Mouse (Mus musculus) forebrain, embryonic 15.5 days (tissue): ENCODE results near the gene Pawr. TPM values are rescaled to one million over a fixed set of nuclear protein-coding genes. Genes with fewer than 3 reads are reported as not detected.
"Not testable (repeated sequence)": the region's sequence is repeated elsewhere in the genome, so short reads cannot be mapped to it uniquely, and the experiment has no call there.

ENCODE experiments used
- ATAC-seq: fragments of 200-750 bp; cut with Nextera tagmentation; replicated peaks from 2 replicates; pipeline ENCODE4 v1.8.0; 2017; ENCODE audit warnings: mild to moderate bottlenecking, moderate TSS enrichment, moderate library complexity
- H3K27ac ChIP-seq: fragments of 300-500 bp; sonication (generic); replicated peaks from 2 replicates; pipeline ENCODE4 v1.5.1; 2015; ENCODE audit warnings: mild to moderate bottlenecking, inconsistent platforms
- H3K27me3 ChIP-seq: fragments of 300-500 bp; sonication (generic); 2 replicates; pipeline ENCODE4 v1.6.1; 2015; ENCODE audit warnings: inconsistent platforms
- H3K36me3 ChIP-seq: fragments of 300-500 bp; sonication (generic); 2 replicates; pipeline ENCODE4 v1.6.1; 2015; ENCODE audit warnings: mild to moderate bottlenecking, inconsistent platforms
- H3K4me1 ChIP-seq: fragments of 300-500 bp; sonication (generic); 2 replicates; pipeline ENCODE4 v1.6.1; 2015; ENCODE audit warnings: inconsistent platforms
- H3K4me2 ChIP-seq: fragments of 300-500 bp; sonication (generic); replicated peaks from 2 replicates; pipeline ENCODE4 v1.6.1; 2015; ENCODE audit warnings: mild to moderate bottlenecking, inconsistent platforms
- H3K4me3 ChIP-seq: fragments of 300-500 bp; sonication (generic); 2 replicates; pipeline ENCODE4 v1.5.1; 2015; ENCODE audit warnings: mild to moderate bottlenecking, inconsistent platforms
- H3K9ac ChIP-seq: fragments of 300-500 bp; sonication (generic); replicated peaks from 2 replicates; pipeline ENCODE4 v1.6.1; 2015; ENCODE audit warnings: mild to moderate bottlenecking, inconsistent platforms
- H3K9me3 ChIP-seq: fragments of 300-500 bp; sonication (generic); 2 replicates; pipeline ENCODE4 v1.6.1; 2016; ENCODE audit warnings: inconsistent platforms
- WGBS: fragments of 180-500 bp; shearing (Covaris S2); methylation state at CpG from one replicate; pipeline ENCODE4 v1.1.7; 2015; ENCODE audit warnings: mixed read lengths; 5-methylcytosine and 5-hydroxymethylcytosine counted together
- polyA plus RNA-seq: library from polyadenylated mRNA; unstranded; fragments of >200 nt; fragmentation: Nextera tagmentation; extraction: Ambion mirVana; gene quantifications from 2 replicates; pipeline ENCODE4 v1.2.1, GENCODE M21; 2015

The Pawr gene
- polyA plus RNA-seq, 1 experiment from 2014 or later, result 2.8 TPM

DNA sequence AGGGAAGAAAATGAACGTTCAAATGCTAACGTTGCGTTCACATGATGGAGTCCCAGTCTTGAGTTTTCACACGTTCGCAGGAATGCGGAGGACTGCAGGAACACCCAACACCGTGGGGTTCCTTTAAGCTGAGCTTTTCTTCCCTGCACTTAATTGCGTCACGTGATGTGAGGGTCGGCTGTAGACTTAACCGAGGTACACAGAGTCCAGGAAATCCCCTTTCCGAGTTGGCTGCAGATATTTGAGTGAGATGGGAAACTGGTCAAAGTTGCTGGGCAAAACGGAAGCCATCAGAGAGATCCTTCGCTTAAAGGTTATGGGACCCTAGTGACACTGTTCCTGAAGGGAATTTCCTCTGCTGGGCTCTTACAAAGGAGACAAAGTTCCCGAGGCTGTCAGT lies 102.1 kb downstream of the Pawr start:
- no peaks in the 10 kb centered on the region for H3K9me3 ChIP-seq
- H3K27ac ChIP-seq, result no peak overlapping the region
- H3K27me3 ChIP-seq, result no peaks in the 10 kb centered on the region
- H3K4me2 ChIP-seq, result peak overlapping the region; percentile 10; the same call in 1 of the 2 replicates
- no peak overlapping the region for H3K9ac ChIP-seq
- 8% methylated on average over 15 of the region's 15 CpGs for WGBS
- 0 out of 2 replicates have a peak, but pooled peaks have one; percentile 46 for ATAC-seq
- no peaks in the 10 kb centered on the region for H3K36me3 ChIP-seq
- no peak overlapping the region for H3K4me3 ChIP-seq
- peaks cover 9% of the 10 kb centered on the region; the same call in 1 of the 2 replicates for H3K4me1 ChIP-seq

DNA sequence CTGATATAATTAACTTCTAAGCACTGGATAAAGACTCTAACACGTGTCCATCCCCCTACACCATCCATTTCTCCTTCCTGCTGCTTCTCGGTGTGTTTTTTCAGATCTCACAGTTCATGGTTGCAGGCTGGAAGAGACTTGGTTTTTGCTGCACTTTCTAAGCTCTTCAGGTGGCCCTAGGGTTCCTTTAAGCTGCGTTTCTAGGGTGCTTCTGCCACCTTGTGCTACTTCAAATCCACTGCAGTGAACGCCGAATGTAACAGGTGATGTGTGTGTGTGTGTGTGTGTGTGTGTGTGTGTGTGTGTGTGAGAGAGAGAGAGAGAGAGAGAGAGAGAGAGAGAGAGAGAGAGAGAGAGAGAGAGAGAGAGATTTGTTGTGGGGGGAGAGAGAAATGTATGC lies 103.7 kb downstream of the Pawr start:
- Histone ChIP-seq H3K36me3 (no peaks in the 10 kb centered on the region), H3K4me2 (no peak overlapping the region), H3K27ac (no peak overlapping the region), H3K9ac (no peak overlapping the region), H3K4me1 (peaks cover 9% of the 10 kb centered on the region; the same call in 1 of the 2 replicates), H3K9me3 (no peaks in the 10 kb centered on the region), H3K27me3 (no peaks in the 10 kb centered on the region), H3K4me3 (no peak overlapping the region)
- ATAC-seq, result 0 out of 2 replicates have a peak, but pooled peaks have one; percentile 46
- WGBS, result 26% methylated on average over 5 of the region's 5 CpGs

DNA sequence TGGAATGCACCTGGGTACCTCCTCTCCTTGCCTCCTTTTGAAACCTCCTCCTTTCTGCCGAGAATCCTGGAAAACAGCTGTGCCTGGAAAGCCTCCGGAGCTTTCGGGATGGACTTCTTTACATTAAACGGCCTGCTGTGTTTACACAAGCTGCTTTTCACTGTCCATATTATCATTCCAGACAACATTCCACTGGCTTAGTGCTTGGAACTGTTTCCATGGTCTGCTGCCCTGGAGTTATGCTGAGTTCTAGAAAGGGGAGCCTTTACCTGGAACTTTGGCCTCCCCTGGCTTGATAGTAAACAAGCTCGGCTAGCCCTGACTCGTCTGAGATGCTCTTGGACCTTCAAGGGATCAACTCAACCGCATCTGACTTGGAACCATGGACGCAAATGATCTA lies 104.4 kb downstream of the Pawr start:
- H3K4me1 ChIP-seq, result peaks cover 9% of the 10 kb centered on the region; the same call in 1 of the 2 replicates
- H3K9me3 ChIP-seq, result no peaks in the 10 kb centered on the region
- 51% methylated on average over 8 of the region's 8 CpGs for WGBS
- no peak overlapping the region for H3K4me2 ChIP-seq
- no peak overlapping the region for H3K27ac ChIP-seq
- H3K4me3 ChIP-seq, result no peak overlapping the region
- H3K27me3 ChIP-seq, result no peaks in the 10 kb centered on the region
- no peak for ATAC-seq
- no peak overlapping the region for H3K9ac ChIP-seq
- no peaks in the 10 kb centered on the region for H3K36me3 ChIP-seq

DNA sequence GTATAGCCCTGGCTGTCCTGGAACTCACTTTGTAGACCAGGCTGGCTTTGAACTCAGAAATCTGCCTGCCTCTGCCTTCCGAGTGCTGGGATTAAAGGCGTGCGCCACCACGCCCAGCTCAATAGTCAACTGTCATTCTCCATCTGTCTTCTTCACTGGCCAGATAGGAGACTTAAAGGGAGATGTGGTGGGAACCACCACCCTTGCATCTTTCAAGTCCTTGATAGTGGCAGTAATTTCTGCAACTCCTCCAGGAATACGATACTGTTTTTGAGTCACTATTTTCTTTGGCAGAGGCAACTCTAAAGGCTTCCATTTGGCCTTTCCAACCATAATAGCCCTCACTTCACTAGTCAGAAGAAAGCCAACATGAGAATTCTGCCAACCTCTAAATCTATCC lies 108.3 kb downstream of the Pawr start:
- not testable (repeated sequence) for H3K9ac ChIP-seq, H3K4me3 ChIP-seq, H3K4me2 ChIP-seq, H3K27me3 ChIP-seq, H3K4me1 ChIP-seq, ATAC-seq, H3K36me3 ChIP-seq, H3K9me3 ChIP-seq, H3K27ac ChIP-seq
- 95% methylated on average over 5 of the region's 5 CpGs for WGBS

DNA sequence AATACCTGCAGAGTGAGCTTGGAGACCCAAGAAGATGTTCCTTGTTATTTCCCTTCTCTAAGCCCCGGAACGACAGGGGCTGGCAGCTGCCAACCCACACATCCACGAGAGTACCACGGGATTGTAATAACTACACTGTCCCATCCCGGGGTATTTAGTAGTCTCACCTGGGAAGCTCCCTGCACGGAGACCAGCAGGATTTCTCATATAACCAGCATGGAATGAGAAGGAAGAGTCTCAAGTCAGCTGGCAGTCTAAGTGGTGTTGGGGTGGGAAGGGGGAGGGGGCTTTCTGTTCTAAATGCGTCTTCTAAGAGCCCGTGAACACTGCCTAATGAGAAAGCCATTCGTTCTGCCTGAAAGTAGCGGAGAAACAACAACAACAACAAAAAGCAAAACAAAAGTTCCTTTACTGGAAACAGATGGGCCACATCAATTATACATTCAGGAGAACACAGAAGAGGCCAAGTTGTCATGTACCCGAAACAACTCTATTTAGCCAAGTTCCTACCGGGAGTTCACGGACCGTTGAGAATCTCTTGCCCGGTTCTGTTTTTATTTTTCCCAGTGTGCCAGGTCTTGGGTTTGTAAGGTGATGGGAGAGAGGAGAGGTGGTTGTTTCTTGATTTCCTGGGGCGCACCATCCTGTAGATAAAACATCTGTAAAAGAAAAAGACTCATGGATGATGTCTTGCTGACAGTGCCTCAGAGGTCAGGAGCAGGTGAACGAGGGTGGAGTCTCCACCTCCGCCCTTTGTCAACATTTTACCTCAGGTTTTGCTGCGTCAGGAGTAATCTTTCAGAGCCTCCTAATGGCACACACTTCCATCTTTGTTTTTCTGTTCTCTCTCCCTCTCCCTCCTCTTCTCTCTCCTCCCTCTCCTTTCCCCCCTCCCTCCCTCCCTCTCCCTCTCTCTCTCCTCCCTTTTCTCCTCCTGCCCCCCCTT lies 112.3 kb downstream of the Pawr start:
- Histone ChIP-seq H3K9ac (no peak overlapping the region), H3K9me3 (no peaks in the 10 kb centered on the region), H3K27ac (no peak overlapping the region), H3K27me3 (no peaks in the 10 kb centered on the region), H3K36me3 (no peaks in the 10 kb centered on the region), H3K4me3 (no peak overlapping the region), H3K4me1 (peaks cover 12% of the 10 kb centered on the region), H3K4me2 (no peak overlapping the region)
- peak; percentile 59; the same call in 1 of the 2 replicates for ATAC-seq
- WGBS, result 40% methylated on average over 19 of the region's 19 CpGs

DNA sequence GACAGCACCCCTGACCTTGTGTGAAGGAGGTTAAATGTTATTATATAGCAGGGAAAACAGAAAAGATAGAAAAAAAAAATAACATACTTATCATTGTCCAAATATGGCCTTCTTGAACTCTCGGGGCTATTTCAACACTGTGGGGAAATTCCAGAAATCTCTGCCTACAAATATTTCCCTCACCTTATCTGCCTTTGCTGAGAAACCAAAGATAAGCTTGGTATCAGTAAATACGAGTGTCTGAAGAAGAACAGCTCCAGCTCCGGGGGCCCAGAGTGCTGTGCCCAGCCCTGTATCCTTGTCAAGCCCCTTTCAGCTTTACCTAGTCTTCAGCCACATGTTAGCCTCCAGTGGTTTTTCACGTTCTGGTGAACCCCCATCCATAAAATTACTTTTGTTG lies 113.2 kb downstream of the Pawr start:
- Histone ChIP-seq H3K4me3 (no peak overlapping the region), H3K27me3 (no peaks in the 10 kb centered on the region), H3K9me3 (no peaks in the 10 kb centered on the region), H3K36me3 (no peaks in the 10 kb centered on the region), H3K27ac (no peak overlapping the region), H3K4me2 (no peak overlapping the region), H3K4me1 (peaks cover 12% of the 10 kb centered on the region), H3K9ac (no peak overlapping the region)
- no peak for ATAC-seq
- 83% methylated on average over 4 of the region's 4 CpGs for WGBS

DNA sequence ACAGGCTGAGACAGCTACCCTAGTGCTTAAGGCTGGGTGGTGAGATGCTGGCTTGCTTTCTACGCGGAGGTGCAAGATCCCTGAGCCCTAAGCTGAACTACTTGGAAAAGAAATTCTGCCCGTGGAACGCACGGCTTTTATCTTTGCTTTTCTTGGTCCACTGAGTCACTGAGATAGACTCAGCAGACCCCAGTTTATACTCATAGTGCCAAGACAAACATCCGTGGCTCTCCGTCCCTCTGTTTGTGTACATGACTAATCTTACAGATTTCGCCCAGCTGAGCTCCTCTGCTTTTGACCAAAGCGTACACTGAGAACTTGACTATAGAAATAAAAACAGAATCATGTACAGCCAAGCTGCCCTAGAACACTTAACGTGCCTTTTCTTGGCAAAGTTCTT lies 113.7 kb downstream of the Pawr start:
- Histone ChIP-seq H3K9me3 (no peaks in the 10 kb centered on the region), H3K27me3 (no peaks in the 10 kb centered on the region), H3K4me1 (peaks cover 12% of the 10 kb centered on the region), H3K9ac (no peak overlapping the region), H3K27ac (no peak overlapping the region), H3K36me3 (no peaks in the 10 kb centered on the region), H3K4me2 (no peak overlapping the region), H3K4me3 (no peak overlapping the region)
- WGBS, result 81% methylated on average over 10 of the region's 10 CpGs
- no peak for ATAC-seq

DNA sequence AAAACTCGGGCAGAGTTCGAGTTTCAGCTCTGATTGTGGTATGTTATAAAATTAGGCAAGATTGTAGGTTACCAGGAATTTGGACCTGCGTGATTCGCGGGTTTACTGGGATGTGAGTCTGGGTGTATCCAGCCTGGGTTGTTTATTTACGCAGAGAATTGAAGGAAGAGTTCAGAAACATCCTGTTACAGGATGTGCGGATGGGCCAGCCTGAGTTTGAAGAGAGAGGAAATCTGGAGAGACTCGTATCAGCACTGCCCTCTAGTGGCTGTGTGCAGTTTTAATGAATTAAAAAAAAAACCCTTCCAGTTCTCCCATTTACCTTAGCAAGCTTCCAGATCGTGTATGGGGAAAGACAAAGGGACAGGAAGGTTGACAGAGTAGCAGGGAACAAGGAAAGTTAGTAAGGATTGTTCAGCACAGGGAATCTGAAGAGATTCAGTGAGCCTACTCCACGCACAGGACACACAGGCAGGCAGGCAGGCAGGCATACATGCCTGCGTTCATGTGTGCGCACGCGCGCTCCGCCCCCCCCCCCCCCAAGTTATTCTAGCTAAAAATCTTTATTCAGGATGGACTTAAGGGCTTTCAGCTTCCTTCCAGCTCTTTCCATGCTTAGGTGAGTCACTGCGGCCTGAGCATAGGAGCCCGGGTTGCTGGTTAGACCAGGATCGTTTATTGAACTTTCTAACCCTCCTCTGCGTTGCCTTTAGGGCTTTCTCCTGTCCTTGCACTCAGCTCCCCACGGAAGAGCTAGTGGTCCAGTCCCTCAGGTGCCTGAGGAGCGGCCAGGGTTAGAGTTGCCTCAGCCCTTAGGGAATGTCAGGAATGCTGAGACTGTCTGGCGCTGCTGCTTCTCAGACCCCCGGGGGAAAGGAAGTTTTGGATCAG lies 114.4 kb downstream of the Pawr start:
- Histone ChIP-seq H3K36me3 (no peaks in the 10 kb centered on the region), H3K4me2 (peak overlapping the region; percentile 57), H3K4me3 (peak overlapping the region; percentile 40), H3K27ac (no peak overlapping the region), H3K9me3 (no peaks in the 10 kb centered on the region), H3K4me1 (peaks cover 12% of the 10 kb centered on the region), H3K9ac (peak overlapping the region; percentile 41), H3K27me3 (no peaks in the 10 kb centered on the region)
- ATAC-seq, result peak; percentile 80
- WGBS, result 13% methylated on average over 24 of the region's 24 CpGs

DNA sequence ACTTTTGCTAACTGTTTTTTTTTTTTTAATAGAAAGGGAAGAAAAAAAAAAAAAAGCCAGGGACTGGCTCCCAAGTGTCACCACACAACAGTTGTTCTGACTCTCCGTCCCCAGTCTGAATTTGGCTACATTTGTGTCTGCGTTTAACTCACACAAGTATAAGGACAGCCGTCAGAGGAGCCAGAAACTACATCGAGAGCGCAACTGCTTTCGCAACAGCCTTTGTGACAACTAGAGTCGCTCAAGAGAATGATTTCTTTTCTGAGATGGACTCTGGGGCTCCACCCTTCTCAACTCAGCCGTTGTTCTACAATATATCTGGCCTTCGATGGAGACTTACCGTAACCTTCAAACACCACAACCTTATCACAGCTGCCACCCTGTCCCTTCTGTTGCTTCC lies 115.3 kb downstream of the Pawr start:
- Histone ChIP-seq H3K27ac (no peak overlapping the region), H3K4me3 (no peak overlapping the region), H3K36me3 (no peaks in the 10 kb centered on the region), H3K9me3 (no peaks in the 10 kb centered on the region), H3K9ac (no peak overlapping the region), H3K4me2 (no peak overlapping the region), H3K27me3 (no peaks in the 10 kb centered on the region), H3K4me1 (peaks cover 12% of the 10 kb centered on the region)
- ATAC-seq, result no peak
- 85% methylated on average over 10 of the region's 10 CpGs for WGBS

DNA sequence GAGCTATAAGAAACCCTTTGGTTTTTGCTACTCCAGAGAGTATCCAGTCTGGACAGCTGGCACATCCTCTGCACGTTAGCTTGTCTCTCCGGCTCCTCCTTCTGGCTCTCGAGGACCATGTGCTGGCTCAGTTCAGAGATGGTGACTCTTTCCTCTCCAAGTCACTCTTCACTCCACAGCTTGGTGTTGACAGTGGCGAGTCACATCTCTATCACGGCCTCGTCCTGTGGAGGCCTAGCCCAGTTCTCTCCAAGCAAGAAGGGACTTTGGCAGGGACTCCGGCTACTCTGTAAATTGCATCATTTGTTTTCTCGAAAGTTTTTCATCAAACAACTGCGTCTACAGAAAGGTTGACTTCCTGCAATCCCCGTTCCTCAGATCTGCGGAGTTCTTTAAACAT lies 116.5 kb downstream of the Pawr start:
- Histone ChIP-seq H3K4me2 (no peak overlapping the region), H3K4me3 (no peak overlapping the region), H3K9ac (no peak overlapping the region), H3K27me3 (no peaks in the 10 kb centered on the region), H3K9me3 (no peaks in the 10 kb centered on the region), H3K27ac (no peak overlapping the region), H3K4me1 (peaks cover 12% of the 10 kb centered on the region), H3K36me3 (no peaks in the 10 kb centered on the region)
- WGBS, result 83% methylated on average over 11 of the region's 11 CpGs
- no peak for ATAC-seq

DNA sequence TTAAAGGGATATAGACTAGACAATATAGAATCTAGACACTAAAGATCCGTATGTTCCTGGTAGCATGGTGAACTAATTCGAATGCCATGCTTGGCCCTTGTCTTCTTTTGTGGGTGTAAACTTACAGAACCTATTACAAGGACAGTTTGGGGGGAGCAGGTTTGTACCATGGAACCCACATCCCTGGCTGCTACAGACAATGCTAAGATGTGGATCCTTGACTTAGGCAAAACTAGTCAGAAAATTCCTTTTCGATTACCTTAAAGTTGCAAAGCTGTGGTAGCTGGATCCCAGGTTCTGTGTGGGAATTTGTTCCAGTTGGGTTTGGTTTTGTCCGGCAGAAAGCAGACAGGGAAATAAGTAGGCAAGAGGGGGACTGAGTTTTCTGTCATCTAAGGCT lies 118.5 kb downstream of the Pawr start:
- H3K27me3 ChIP-seq, result no peaks in the 10 kb centered on the region
- no peak for ATAC-seq
- no peak overlapping the region for H3K27ac ChIP-seq
- peaks cover 4% of the 10 kb centered on the region for H3K4me1 ChIP-seq
- WGBS, result 95% methylated on average over 4 of the region's 4 CpGs
- H3K9me3 ChIP-seq, result no peaks in the 10 kb centered on the region
- H3K36me3 ChIP-seq, result no peaks in the 10 kb centered on the region
- H3K4me3 ChIP-seq, result no peak overlapping the region
- no peak overlapping the region for H3K4me2 ChIP-seq
- no peak overlapping the region for H3K9ac ChIP-seq

DNA sequence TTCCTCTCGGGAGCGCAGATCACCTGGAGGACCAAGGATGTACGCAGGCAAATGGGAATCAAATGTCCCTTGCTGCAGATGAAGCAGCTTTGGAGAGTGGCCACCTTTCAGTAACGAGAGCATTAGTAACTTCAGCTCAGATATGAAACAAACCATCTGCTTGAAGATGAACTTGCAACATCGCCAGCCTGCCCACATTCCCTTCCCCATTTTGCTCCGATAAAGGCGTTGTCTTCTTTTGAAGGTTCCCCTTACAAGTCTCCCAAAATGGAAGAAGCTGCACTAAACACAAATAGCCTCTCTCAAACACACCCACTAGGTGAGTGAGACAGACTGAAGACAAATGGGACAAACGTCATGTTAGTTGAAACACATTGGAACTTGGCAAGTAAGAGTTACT lies 119.6 kb downstream of the Pawr start:
- no peaks in the 10 kb centered on the region for H3K27me3 ChIP-seq
- H3K4me1 ChIP-seq, result peaks cover 3% of the 10 kb centered on the region
- no peak overlapping the region for H3K4me2 ChIP-seq
- H3K27ac ChIP-seq, result no peak overlapping the region
- no peak overlapping the region for H3K9ac ChIP-seq
- 90% methylated on average over 8 of the region's 8 CpGs for WGBS
- no peak overlapping the region for H3K4me3 ChIP-seq
- no peaks in the 10 kb centered on the region for H3K36me3 ChIP-seq
- no peak for ATAC-seq
- H3K9me3 ChIP-seq, result no peaks in the 10 kb centered on the region
